Mouse (Mus musculus): ENCODE data around the gene Ly6g6e.
"Not testable (repeated sequence)": the region's sequence is repeated elsewhere in the genome, so short reads cannot be mapped to it uniquely, and the experiment has no call there.

Gene Ly6g6e

GRCm38 (mm10) chr17:35104079-35104478, 27.4 kb downstream of the Ly6g6e start:
- DNase-seq, result no peak

- DNase-seq, result no peak
These were observed 28.1 kb downstream of the Ly6g6e start for GRCm38 (mm10) chr17:35104754-35105153.

GRCm38 (mm10) chr17:35105740-35106389, 29.2 kb downstream of the Ly6g6e start:
- peak; percentile 76 to 77 for DNase-seq

- no peak for DNase-seq
These were observed 29.8 kb downstream of the Ly6g6e start for GRCm38 (mm10) chr17:35106522-35106921.

GRCm38 (mm10) chr17:35108097-35108496, 31.4 kb downstream of the Ly6g6e start, which contains the start of gene Ly6g5c:
Ly6g5c (plus strand) TSS chr17:35108279.
- DNase-seq, result peak; percentile 46 to 69

GRCm38 (mm10) chr17:35111774-35112173, 35.1 kb downstream of the Ly6g6e start:
- DNase-seq, result no peak

GRCm38 (mm10) chr17:35115046-35116019, 38.6 kb downstream of the Ly6g6e start, which contains the start of gene Ly6g5b:
Ly6g5b (minus strand) TSS chr17:35115428.
- DNase-seq, result peak in 1 of 2 experiments; percentile 27

- DNase-seq, result no peak
These were observed 44.0 kb downstream of the Ly6g6e start for GRCm38 (mm10) chr17:35120745-35121142.

- DNase-seq, result peak; percentile 97 to 99
These were observed 44.6 kb downstream of the Ly6g6e start, which contains the start of gene Gpank1 for GRCm38 (mm10) chr17:35121143-35121799. Gpank1 (plus strand) TSS chr17:35121455.

GRCm38 (mm10) chr17:35121871-35122303, 45.2 kb downstream of the Ly6g6e start, which contains the start of gene Csnk2b:
Csnk2b (minus strand) TSS chr17:35122053.
- DNase-seq, result peak; percentile 73 to 77

GRCm38 (mm10) chr17:35123287-35123686, 46.6 kb downstream of the Ly6g6e start:
- DNase-seq, result not testable (repeated sequence)

- not testable (repeated sequence) for DNase-seq
These were observed 47.7 kb downstream of the Ly6g6e start for GRCm38 (mm10) chr17:35124261-35124896.

- DNase-seq, result no peak
These were observed 48.4 kb downstream of the Ly6g6e start for GRCm38 (mm10) chr17:35125081-35125480.

GRCm38 (mm10) chr17:35125578-35125977, 48.9 kb downstream of the Ly6g6e start:
- no peak for DNase-seq

- DNase-seq, result peak; percentile 69 to 75
These were observed 49.5 kb downstream of the Ly6g6e start, which contains the start of gene D17H6S53E for GRCm38 (mm10) chr17:35126206-35126611. D17H6S53E (plus strand) TSS chr17:35126373.

GRCm38 (mm10) chr17:35127017-35127416, 50.3 kb downstream of the Ly6g6e start:
- no peak for DNase-seq

Measured in cerebellum, adult 18-20 months (tissue).